Mouse (Mus musculus): ENCODE measurements at regions not wholly inside any gene's neighbourhood (a gene's known extent, or its start where the extent isn't known, plus 50 kb on each side); places are given as distances from the start of the nearest gene placed in this dataset.

DNA sequence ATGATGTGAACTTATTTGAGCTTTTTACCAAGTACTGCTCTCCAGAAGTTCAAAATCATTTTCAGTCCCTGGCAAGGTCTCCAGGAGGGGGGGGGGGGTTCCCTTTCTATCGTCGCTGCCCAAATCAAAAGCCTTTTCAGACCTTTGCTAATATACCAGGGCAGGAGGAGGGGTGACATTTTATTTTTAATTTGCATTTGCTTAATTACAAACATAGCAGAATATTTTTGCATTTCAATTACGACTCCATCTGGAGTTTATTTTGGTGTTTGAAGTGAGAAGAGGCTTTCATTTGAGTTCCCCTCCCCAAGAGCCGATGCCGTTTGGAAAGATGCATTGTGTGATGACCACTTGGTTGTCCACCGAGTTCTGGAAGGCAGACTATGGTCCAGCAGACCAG, 174.0 kb upstream of the Rgma start:
- TF ChIP-seq CTCF (IDR thresholded peaks at IDR 0.05) (no peak), EP300 (IDR thresholded peaks at IDR 0.05) (no peak)
